Mouse (Mus musculus) C2C12 (cell line): ENCODE results near the gene Tbc1d10b.

Experiments
- CTCF ChIP-seq: IDR thresholded peaks from one replicate; pipeline ENCODE4 v1.5.1; 2011; ENCODE audit not compliant: control insufficient read depth, insufficient read depth, insufficient read length
- MAX ChIP-seq: IDR thresholded peaks from one replicate; pipeline ENCODE4 v1.6.1; 2011; ENCODE audit warnings: mild to moderate bottlenecking, control low read depth
- MYOD1 ChIP-seq: IDR thresholded peaks from one replicate; pipeline ENCODE4 v1.6.1; 2011; ENCODE audit warnings: low read depth; ENCODE audit not compliant: control insufficient read depth, insufficient read length
- MYOG ChIP-seq: IDR thresholded peaks from one replicate; pipeline ENCODE4 v1.6.1; 2011; ENCODE audit not compliant: control insufficient read depth, insufficient read length; ENCODE audit errors: extremely low read depth
- USF1 ChIP-seq: IDR thresholded peaks from one replicate; pipeline ENCODE4 v1.6.1; 2011; ENCODE audit warnings: low read depth, mild to moderate bottlenecking, control low read depth, moderate library complexity

DNA sequence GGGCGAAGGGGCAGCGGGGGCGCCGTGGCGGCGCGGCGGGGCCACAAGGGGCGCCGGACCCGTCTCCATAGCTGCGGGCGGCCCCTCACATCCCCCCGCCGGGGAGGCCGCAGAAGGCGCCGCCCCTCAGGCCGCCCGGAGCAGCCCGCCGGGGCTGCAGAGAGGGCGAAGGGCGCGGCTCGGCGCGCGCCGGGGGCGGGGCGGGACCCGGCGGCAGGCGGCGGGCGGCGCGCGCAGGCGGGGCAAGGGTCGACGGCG is at the start of gene Tbc1d10b:
- TF ChIP-seq MAX (no peak), CTCF (no peak), MYOD1 (no peak), USF1 (no peak), MYOG (no peak)
